Mouse (Mus musculus) kidney, postnatal 25 days (tissue): ENCODE data around the gene Psmc3ip.

Experiments
- DNase-seq, 2 experiments: peaks; one replicate each; pipeline ENCODE4 v3.0.0; 2021; ENCODE audit warnings: mixed read lengths in 2 of 2

Psmc3ip gene

DNA sequence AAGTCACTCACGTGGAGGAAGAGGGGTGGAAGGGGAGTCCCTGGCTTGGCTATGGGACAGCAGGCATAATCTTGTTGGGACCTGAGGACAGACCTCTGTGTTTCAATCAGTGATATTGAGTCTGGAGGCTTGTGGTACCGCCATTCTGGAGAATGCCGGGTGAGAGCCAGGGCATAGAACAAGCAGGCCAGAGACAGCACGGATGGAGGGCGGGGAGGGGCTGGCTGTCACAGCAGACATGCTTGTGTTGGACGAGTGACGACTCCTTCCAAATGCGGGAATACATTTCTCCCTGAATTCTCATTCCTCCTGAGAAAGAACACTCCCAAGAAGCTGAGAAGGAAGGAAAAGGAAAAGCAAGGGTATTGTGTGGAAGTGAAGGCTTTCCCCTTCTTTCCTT lies 43.6 kb downstream of the Psmc3ip start:
- DNase-seq: peak in 1 of 2 experiments; percentile 30

GRCm38 (mm10) chr11:101051051-101051493 lies 44.2 kb downstream of the Psmc3ip start:
- peak in 1 of 2 experiments; percentile 29 for DNase-seq

DNA sequence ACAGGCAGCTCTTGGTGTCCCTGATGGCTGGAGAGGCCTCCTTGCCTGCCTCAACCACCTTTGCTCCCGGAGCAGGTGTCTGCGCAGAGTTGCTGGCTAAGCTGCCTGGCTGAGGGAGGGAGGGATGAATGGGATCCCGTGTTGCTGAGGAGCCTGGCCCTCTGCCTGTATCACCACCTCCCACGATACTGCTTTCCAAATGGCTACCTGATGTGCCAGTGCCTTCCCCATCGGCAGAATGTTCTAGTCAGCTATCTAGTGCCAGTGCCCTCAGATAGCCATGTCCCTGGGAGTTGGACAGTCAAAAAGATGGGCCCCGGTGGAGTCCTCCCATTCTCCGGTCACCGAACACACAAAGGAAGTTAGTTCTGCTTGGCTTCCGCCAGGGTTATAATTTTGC lies 44.9 kb downstream of the Psmc3ip start:
- DNase-seq: peak in 1 of 2 experiments; percentile 35

- no peak for DNase-seq
Measured at GRCm38 (mm10) chr11:101047502-101047901, 47.7 kb downstream of the Psmc3ip start.

GRCm38 (mm10) chr11:101046440-101046839 lies 48.8 kb downstream of the Psmc3ip start:
- DNase-seq: peak in 1 of 2 experiments; percentile 36

- no peak for DNase-seq
Measured at GRCm38 (mm10) chr11:101045826-101046225, 49.4 kb downstream of the Psmc3ip start.
